Mouse (Mus musculus) forebrain, embryonic 13.5 days (tissue): Measurements from ENCODE around the gene Clec1b. TPM values are rescaled to one million over a fixed set of nuclear protein-coding genes. Genes with fewer than 3 reads are reported as not detected.

Experiments
- ATAC-seq: fragments of 200-750 bp; cut with Nextera tagmentation; 2 replicates; pipeline ENCODE4 v1.8.0; 2017
- H3K27ac ChIP-seq: fragments of 300-500 bp; sonication (generic); 2 replicates; pipeline ENCODE4 v1.5.1; 2015; ENCODE audit warnings: inconsistent platforms, mild to moderate bottlenecking, moderate library complexity
- H3K27me3 ChIP-seq: fragments of 300-500 bp; sonication (generic); 2 replicates; pipeline ENCODE4 v1.6.1; 2015; ENCODE audit warnings: mild to moderate bottlenecking, inconsistent platforms
- H3K36me3 ChIP-seq: fragments of 300-500 bp; sonication (generic); 2 replicates; pipeline ENCODE4 v1.6.1; 2015; ENCODE audit warnings: mild to moderate bottlenecking, inconsistent platforms; ENCODE audit not compliant: poor library complexity, severe bottlenecking
- H3K4me1 ChIP-seq: fragments of 300-500 bp; sonication (generic); 2 replicates; pipeline ENCODE4 v1.6.1; 2015; ENCODE audit warnings: inconsistent platforms
- H3K4me2 ChIP-seq: fragments of 300-500 bp; sonication (generic); 2 replicates; pipeline ENCODE4 v1.6.1; 2015; ENCODE audit warnings: inconsistent platforms, mild to moderate bottlenecking, moderate library complexity
- H3K4me3 ChIP-seq: fragments of 300-500 bp; sonication (generic); 2 replicates; pipeline ENCODE4 v1.5.1; 2015; ENCODE audit warnings: mild to moderate bottlenecking, inconsistent platforms
- H3K9ac ChIP-seq: fragments of 300-500 bp; sonication (generic); 2 replicates; pipeline ENCODE4 v1.6.1; 2015; ENCODE audit warnings: mild to moderate bottlenecking, inconsistent platforms
- H3K9me3 ChIP-seq: fragments of 300-500 bp; sonication (generic); replicated peaks from 2 replicates; pipeline ENCODE4 v1.6.1; 2016; ENCODE audit warnings: inconsistent platforms
- WGBS: fragments of 180-500 bp; shearing (Covaris S2); methylation state at CpG from one replicate; pipeline ENCODE4 v1.1.7; 2015; 5-methylcytosine and 5-hydroxymethylcytosine counted together
- polyA plus RNA-seq: library from polyadenylated mRNA; unstranded; fragments of >200 nt; fragmentation: Nextera tagmentation; extraction: Ambion mirVana; gene quantifications from 2 replicates; pipeline ENCODE4 v1.2.1, GENCODE M21; 2015

Clec1b gene
- polyA plus RNA-seq, 1 experiment from 2014 or later, result 3.6 TPM

DNA sequence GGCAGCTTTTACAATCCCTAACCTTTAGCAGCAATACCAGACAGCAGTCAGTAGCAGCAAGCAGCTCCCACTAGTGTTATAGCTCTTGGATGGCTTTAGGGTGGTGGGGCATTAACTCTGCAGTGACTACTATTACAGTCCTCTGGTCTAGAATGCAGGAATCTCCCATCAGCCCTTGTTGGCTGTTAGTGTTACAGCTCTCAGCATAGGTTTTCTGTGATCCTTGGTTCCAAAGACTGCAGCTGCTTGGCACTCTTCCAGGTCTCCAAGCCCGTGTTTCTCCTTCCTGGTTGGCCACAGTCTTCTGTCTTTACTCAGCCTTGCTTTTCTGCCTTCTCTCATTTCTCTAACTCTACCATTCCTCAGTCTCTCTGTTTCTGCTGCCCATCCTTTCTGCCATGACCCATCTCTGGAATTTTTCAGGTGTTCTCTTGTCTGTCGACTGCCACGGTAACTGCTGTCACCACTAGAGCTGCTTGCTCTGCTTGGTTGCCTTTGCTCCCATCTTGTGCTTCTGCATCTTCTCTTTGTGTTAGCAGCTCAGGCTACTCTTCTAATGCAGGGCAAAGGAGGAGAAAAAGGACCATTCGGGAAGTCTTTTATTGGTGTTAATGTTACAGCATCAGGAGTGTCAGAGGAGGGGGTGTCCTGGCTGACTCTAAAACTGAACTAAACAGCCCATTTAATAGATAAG lies 26.1 kb downstream of the Clec1b start:
- peak; percentile 77 for ATAC-seq
- Histone ChIP-seq H3K9ac (no peak overlapping the region), H3K4me2 (no peak overlapping the region; the same call in 1 of the 2 replicates), H3K27ac (no peak overlapping the region), H3K9me3 (no peaks in the 10 kb centered on the region), H3K4me3 (no peak overlapping the region), H3K36me3 (no peaks in the 10 kb centered on the region), H3K27me3 (no peaks in the 10 kb centered on the region), H3K4me1 (0 out of 2 replicates have a peak, but pooled peaks cover 5% of the 10 kb centered on the region)
- WGBS, result 71% methylated on average over 4 of the region's 4 CpGs

DNA sequence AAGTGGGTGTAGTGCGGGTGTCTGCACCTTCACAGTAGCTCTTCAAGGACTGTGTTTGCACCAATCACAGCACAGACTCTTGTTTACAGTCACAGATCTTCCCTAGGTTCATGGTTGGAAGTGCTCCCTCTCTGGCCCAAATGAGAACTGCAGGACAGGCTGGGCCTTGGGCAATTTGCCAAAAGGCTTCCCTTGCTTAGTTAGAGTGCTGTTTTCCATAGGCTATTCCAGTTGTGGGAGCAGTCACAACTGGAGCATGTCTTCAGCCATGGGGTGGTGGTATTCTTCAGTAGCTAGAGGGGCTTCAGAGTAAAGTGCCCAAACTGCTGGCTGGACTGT lies 26.6 kb downstream of the Clec1b start:
- Histone ChIP-seq H3K4me2 (no peak overlapping the region; the same call in 1 of the 2 replicates), H3K4me3 (no peak overlapping the region), H3K27ac (no peak overlapping the region), H3K9ac (no peak overlapping the region), H3K36me3 (no peaks in the 10 kb centered on the region), H3K4me1 (0 out of 2 replicates have a peak, but pooled peaks cover 5% of the 10 kb centered on the region), H3K27me3 (no peaks in the 10 kb centered on the region), H3K9me3 (no peaks in the 10 kb centered on the region)
- WGBS, result 12% methylated on average over 1 of the region's 1 CpGs
- ATAC-seq, result peak; percentile 94

DNA sequence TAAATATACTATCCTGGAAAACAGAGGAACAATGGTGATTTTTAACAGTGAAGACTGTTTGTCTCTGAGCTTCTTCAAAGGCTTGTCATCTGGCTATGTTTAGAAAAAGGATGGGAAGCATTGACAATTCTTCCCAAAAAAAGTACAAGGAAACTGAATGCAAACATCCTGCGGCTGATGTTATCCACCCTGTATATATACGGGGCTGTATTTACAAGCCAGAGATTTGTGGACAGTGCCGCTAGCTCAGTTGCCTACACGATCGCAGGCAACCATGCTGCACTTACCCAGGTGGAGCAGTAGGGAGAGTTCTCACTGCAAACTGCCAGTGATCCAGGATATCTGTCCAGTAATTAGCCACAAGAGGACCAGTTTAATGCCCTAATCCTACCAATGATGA lies 28.1 kb downstream of the Clec1b start:
- no peak overlapping the region for H3K27ac ChIP-seq
- WGBS, result 84% methylated on average over 5 of the region's 5 CpGs
- H3K36me3 ChIP-seq, result no peaks in the 10 kb centered on the region
- no peak overlapping the region for H3K9ac ChIP-seq
- H3K4me3 ChIP-seq, result no peak overlapping the region
- 0 out of 2 replicates have a peak, but pooled peaks cover 5% of the 10 kb centered on the region for H3K4me1 ChIP-seq
- no peak overlapping the region for H3K4me2 ChIP-seq
- H3K9me3 ChIP-seq, result no peaks in the 10 kb centered on the region
- no peaks in the 10 kb centered on the region for H3K27me3 ChIP-seq
- ATAC-seq, result no peak

DNA sequence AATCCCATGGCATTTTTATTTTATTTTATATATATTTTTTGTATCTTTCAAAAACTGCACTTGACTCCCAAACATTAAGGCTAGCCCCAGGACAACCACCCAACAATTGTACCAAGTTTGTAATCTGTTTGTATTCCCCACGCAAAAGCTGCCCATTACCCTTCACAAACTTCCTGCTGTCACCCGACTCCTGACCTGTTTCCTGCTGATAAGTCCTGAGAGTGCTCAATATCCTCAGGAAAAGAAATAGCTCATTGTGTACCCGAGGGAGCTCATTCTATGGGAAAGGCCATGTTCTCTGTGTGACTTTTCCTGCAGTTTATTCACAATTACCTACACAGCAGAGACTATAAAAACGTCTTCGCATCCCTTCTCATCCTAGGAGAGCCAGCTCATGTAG lies 28.7 kb downstream of the Clec1b start:
- no peaks in the 10 kb centered on the region for H3K27me3 ChIP-seq
- WGBS, result 41% methylated on average over 5 of the region's 5 CpGs
- H3K36me3 ChIP-seq, result no peaks in the 10 kb centered on the region
- H3K27ac ChIP-seq, result no peak overlapping the region
- ATAC-seq, result no peak
- 0 out of 2 replicates have a peak, but pooled peaks cover 5% of the 10 kb centered on the region for H3K4me1 ChIP-seq
- H3K9ac ChIP-seq, result no peak overlapping the region
- H3K4me3 ChIP-seq, result no peak overlapping the region
- no peak overlapping the region for H3K4me2 ChIP-seq
- no peaks in the 10 kb centered on the region for H3K9me3 ChIP-seq

DNA sequence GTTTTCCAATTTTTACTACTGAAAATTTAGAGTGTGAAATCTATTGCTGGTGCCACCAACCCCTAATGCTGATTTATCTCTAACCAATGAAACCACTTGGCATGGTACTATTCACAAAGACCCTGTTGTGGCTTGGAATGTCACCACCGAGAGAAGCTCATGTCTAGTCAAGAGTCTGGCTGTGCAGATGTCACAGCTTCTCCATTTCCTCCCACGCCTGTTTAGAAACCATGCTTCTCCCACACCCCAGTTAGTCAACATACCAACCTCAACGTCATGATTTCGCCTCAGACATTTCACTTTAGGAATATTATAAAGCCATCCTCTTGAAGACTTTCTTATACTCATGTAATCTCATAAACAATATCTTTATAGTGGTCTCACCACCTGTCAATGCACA lies 30.2 kb downstream of the Clec1b start:
- Histone ChIP-seq H3K4me1 (0 out of 2 replicates have a peak, but pooled peaks cover 5% of the 10 kb centered on the region), H3K9ac (no peak overlapping the region), H3K4me2 (no peak overlapping the region), H3K27ac (no peak overlapping the region), H3K27me3 (no peaks in the 10 kb centered on the region), H3K4me3 (no peak overlapping the region), H3K36me3 (no peaks in the 10 kb centered on the region), H3K9me3 (no peaks in the 10 kb centered on the region)
- WGBS, result 73% methylated on average over 4 of the region's 4 CpGs
- no peak for ATAC-seq

DNA sequence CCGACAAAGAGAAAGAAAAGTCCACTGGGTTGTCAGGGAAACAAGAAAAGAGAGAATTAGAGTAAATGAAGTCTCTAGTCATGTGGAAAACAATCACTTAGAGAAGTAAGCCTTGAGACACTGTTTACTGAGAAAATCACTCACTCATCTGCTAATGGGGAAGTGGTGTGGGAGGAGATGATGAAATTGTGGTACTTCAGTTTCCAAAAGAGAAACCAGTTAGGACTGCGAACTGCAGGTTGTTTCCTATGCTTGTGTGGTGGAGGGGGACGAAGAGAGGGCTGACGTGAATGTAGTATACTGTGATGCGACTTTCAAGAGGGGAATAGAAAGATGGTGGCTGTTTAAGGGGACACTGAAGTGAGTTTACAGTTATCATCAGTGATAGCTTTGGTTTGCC lies 37.1 kb downstream of the Clec1b start:
- Histone ChIP-seq H3K27me3 (no peaks in the 10 kb centered on the region), H3K4me1 (no peaks in the 10 kb centered on the region), H3K9ac (no peak overlapping the region), H3K9me3 (no peaks in the 10 kb centered on the region), H3K36me3 (no peaks in the 10 kb centered on the region), H3K4me3 (no peak overlapping the region), H3K27ac (no peak overlapping the region), H3K4me2 (no peak overlapping the region)
- 44% methylated on average over 5 of the region's 5 CpGs for WGBS
- ATAC-seq, result no peak

DNA sequence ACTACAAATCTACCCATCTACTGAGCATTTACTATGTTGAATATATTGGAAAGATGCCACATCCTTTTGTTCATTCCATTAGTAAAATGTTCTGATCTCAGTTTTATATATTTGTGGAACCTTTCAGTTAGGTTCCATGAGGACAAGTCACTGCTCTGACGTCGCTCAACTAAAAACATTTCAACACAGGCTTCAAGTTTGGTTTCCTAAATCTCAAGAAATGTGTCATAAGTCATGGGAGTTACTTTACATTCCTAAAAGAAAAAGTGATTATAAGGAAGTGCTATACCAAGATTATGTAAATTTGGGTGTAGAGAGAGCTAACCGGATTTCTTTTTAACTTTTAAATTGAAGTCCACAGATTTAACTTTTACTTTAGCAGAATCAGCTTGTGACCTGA lies 38.9 kb downstream of the Clec1b start:
- no peaks in the 10 kb centered on the region for H3K9me3 ChIP-seq
- H3K36me3 ChIP-seq, result no peaks in the 10 kb centered on the region
- 86% methylated on average over 3 of the region's 3 CpGs for WGBS
- no peak overlapping the region for H3K27ac ChIP-seq
- H3K4me1 ChIP-seq, result no peaks in the 10 kb centered on the region
- H3K4me3 ChIP-seq, result no peak overlapping the region
- H3K9ac ChIP-seq, result no peak overlapping the region
- no peak overlapping the region for H3K4me2 ChIP-seq
- no peak for ATAC-seq
- H3K27me3 ChIP-seq, result no peaks in the 10 kb centered on the region

DNA sequence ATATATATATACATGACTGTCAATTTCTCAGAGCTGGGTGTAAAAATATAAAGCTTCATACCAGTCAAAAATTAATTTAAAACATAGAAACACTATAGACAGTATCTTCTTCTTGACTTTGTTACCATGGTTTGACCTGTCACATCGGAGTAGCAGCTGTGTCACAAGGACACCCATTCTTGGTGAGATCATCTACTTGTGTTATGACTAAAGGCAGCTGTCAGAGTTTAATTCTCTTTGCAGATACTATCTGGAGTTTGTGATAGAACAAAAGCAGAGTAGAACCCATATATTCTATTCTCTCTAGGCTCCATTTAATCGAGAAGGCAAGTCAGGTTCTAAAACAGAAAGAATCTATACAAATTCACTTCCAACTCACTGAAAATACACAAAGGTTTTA lies 40.9 kb downstream of the Clec1b start:
- WGBS, result 92% methylated on average over 2 of the region's 2 CpGs
- Histone ChIP-seq H3K4me1 (no peaks in the 10 kb centered on the region), H3K9me3 (no peaks in the 10 kb centered on the region), H3K4me3 (no peak overlapping the region), H3K4me2 (no peak overlapping the region), H3K36me3 (no peaks in the 10 kb centered on the region), H3K27me3 (no peaks in the 10 kb centered on the region), H3K27ac (no peak overlapping the region), H3K9ac (no peak overlapping the region)
- ATAC-seq, result no peak

DNA sequence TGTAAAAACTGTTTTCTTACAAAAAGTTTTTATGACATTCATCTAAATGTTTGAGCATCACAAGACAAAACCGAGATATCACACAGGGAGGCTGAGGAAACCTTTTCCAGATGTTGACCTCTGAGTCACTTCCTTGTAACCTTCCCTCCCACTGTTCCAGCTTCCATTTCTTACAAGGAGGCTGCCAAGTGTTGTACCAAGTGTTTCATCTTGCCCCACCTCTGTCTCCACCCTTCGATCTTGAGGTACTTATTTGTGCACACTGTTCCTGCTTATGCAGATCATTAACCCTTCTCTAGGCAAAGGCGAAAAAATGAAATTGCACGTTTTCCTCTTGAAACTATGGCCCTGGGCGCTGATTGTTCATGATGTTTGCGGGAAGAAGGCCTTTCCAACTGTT lies 52.6 kb downstream of the Clec1b start:
- Histone ChIP-seq H3K36me3 (no peaks in the 10 kb centered on the region), H3K4me2 (no peak overlapping the region), H3K27ac (no peak overlapping the region), H3K9ac (no peak overlapping the region), H3K9me3 (no peaks in the 10 kb centered on the region), H3K4me3 (no peak overlapping the region), H3K27me3 (no peaks in the 10 kb centered on the region), H3K4me1 (no peaks in the 10 kb centered on the region)
- WGBS, result 81% methylated on average over 6 of the region's 6 CpGs
- ATAC-seq, result no peak

DNA sequence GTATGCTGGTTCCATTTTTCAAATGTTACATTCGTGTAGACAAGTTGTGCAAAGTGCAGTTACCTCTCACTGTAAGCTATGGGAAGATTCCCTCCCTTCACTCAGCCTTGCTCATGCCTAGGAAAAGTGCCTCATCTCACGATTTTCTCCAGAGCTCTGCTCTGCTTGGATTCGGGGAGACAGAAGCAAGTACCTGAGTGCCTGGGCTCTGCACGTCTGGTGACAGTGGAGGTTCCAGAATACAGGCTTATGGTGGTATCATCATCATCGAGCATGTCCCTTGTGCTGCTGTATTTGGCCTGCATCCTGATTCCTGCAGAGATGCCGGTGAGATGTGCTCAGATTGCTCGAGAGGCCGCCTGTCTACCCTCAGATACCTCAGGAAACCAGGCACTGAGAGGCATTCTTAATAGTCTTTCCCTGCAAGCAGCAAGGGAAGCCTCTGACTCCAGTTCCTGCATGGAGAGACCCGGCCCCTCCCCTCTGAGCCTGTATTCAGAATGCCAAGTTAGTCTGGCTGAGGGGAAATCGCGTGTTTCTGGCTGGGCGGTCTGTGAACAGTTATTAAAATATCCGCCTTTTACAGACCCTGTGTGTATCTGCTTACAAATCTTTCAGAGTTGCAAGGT lies 54.4 kb downstream of the Clec1b start, which contains the start of gene Clec1a:
TSS of gene Clec1a (minus strand) at position 590 of the 629 bp plus-strand sequence.
- Histone ChIP-seq H3K9me3 (no peaks in the 10 kb centered on the region), H3K4me2 (no peak within 1 kb of the TSS), H3K27ac (no peak within 1 kb of the TSS), H3K4me1 (no peaks in the 10 kb centered on the region), H3K9ac (no peak within 1 kb of the TSS), H3K27me3 (no peaks in the 10 kb centered on the region), H3K4me3 (no peak within 1 kb of the TSS), H3K36me3 (no peaks in the 10 kb centered on the region)
- WGBS, result 65% methylated on average over 13 of the region's 13 CpGs
- no peak for ATAC-seq
